Mouse (Mus musculus) frontal cortex, postnatal 25 days (tissue): ENCODE data around the gene Bdkrb1.
A peak's percentile ranks its signal among the peaks of the same experiment; 100 is the strongest.

Experiments
- DNase-seq, 2 experiments: peaks; one replicate each; pipeline ENCODE4 v3.0.0; 2022; ENCODE audit warnings: low spot score in 2 of 2

Bdkrb1 gene

DNA sequence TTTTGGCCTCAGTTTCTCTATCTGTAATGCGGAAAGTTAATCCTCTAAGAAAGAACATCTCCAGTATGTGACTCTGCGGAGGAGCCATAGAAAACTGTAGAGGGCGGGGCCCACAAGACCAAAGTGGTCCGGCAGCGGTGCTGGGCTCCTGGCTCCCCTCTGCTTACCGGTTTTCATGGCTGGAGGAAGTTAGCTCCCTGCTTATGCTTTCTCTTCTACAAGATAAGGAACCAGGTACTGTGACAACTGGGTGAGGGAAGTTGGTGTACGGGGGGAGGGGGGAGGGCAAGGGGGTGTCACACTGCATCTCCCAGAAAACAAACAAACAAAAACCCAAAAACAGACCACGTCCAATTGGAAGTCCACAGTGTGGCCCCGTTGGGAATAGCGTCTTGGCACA lies 4.4 kb upstream of the Bdkrb1 start:
- DNase-seq, result no peak

DNA sequence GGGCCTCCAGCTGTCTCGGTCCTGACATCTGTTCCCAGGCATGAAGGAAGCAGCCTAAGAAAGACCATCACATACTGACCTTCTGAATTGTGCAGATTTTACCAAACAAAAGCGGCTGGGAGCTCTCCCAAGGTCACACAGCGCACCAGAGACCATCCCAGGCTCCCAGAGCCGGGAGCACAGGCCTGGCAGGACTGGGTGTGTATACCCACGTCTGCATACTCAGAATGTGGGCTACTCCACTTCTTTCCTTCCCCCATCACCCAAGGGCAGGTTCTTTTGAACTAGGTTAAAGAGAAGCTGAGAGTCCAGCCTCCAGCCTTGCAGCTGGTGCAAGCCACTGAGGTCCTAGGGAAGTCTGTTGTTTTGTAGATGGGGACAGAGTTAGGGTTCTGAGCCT lies 3.8 kb upstream of the Bdkrb1 start:
- no peak for DNase-seq

DNA sequence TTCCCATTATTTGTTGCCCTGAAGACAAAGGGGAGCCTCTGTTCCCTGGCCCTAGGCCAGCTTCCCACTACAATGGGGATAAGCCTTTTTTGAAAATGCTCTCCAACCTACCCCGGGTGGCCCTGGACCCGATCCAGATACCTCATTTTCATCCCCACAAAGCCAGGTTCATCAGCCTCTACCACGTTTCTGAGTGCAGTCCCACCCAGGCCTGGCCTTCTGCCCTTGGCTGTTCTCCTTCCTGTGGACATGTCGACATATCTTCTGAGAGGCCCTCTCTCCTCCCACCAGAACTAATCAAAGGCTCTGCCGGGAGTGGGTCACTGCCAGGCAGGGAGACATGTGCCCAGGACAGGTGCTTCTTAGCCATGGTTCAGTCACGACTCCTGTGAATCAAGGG lies 1.3 kb upstream of the Bdkrb1 start:
- no peak for DNase-seq

DNA sequence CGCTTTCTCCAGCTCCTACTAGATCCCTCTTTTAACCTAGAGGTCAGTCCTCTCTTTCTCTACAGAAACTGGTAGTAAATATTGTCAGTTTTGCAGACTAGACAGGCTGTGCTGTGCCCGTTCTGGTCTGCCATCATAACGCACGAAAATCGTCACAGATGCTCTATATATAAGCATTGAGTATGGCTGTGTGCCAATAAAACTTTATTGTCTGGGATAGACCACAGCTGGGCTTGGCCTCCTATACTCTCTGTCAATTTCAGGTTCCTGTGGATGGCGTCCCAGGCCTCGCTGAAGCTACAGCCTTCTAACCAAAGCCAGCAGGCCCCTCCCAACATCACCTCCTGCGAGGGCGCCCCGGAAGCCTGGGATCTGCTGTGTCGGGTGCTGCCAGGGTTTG lies 1.0 kb downstream of the Bdkrb1 start:
- no peak for DNase-seq

DNA sequence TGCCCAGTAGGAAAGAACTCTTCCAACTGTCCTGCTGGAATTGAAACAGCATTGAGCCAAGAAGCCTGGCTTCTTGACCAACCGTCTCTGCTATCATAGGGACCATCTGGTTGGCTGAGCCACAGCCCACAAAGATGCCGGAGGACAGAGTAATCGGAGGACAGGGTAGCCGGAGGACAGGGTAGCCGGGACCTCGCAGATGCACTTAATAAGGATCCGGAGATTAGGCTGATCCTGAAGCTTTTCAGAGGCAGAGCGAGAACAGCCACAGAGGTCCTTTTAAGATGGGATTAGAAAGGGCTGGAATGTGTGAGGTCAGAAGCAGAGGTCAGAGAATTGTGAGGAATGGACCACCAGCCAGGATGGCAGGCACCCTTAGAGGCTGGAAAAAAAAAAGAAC lies 2.3 kb downstream of the Bdkrb1 start:
- DNase-seq, result no peak

DNA sequence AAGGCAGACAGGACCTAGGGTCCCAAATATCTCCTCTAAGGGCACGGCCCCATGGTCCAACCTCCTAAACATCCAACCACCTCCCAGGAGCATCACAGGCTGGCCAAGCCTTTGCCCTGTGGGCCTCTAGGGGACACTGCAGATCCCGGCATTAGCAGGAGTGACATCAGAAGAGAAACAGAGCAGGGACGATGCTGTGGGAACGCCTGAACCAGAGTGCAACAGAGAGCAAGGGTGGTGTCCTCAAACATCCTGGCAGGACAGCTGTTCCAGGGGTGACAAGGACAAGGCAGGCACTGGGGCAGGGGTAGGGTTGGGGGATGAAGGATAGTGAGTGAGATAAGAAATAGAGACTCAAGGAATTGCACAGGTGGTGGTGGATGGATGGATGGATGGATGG lies 4.0 kb downstream of the Bdkrb1 start:
- DNase-seq, result no peak

DNA sequence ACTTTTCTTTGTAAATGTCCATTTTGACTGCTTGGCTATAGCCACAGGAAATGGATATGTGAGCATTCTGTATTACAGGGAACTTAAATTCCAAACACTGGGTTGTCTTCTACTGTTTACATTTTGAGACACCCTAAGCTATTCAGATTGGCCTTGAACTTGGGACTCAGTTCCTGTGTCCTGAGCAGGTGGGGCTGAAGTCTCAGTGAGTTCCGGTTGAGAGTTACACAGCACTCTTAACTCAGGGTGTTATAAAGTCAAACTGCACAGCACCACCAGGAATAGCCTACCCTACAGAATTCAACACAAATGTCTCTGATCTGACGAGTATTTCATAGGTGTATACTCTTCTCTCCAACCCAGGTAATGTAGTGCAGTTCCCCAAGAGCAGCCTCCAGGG lies 8.2 kb downstream of the Bdkrb1 start:
- DNase-seq, result no peak

DNA sequence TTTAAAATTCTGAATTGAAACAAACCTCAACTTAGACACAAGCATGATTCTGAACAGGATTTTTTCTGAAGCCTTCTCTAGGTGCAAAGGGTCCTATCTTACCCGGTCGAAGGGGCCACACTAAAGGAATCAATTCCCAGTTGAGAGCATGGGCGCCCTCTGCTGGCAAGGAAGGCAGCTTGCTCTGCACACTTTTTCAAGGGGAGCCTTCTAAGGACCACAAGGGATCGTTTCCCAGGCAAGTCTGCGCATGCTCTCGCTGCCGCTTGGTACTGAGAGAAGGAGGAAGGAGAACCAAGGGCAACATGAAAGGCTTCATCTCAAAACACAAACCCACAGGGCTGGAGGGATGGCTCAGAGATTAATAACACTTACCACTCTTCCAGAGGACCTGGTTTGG lies 8.9 kb downstream of the Bdkrb1 start:
- DNase-seq, result peak; percentile 40 to 51

DNA sequence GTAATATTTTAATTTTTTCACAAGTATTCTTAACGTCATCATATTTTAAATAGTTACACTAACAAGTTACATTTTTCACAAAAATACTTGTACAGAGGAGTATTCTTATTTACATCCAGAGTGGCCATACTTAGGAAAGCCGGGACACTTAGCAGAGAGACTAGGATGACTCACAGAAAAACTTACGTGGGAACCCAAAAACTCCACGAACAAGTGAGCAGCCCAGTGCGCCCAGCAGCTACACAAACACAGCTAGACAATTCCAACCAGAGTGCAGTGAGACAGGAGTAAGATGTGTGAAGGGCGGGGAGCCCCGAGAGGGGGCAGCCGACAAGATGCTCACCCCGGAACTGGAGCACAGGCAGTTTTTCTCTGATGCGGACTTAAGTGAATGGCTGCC lies 10.7 kb downstream of the Bdkrb1 start:
- no peak for DNase-seq

DNA sequence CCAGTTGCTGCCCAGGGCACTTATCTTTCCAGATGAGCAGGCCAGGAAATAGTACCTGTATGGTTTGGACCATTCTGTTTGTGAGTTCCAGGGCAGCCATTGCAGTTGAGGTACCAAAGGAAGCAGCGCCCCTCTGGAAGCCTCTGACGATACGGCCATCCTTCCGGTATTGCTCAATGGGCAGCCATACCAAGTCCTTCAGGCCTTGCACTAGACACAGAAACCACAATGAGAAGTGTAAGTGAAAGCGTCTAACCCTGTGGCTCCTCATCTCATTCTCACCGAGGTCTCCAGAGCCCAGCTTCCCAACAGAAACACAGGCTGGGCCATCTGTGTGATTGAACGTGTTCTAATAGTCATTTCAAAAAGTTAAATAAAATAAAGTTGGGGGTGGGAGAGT lies 19.2 kb downstream of the Bdkrb1 start:
- no peak for DNase-seq

DNA sequence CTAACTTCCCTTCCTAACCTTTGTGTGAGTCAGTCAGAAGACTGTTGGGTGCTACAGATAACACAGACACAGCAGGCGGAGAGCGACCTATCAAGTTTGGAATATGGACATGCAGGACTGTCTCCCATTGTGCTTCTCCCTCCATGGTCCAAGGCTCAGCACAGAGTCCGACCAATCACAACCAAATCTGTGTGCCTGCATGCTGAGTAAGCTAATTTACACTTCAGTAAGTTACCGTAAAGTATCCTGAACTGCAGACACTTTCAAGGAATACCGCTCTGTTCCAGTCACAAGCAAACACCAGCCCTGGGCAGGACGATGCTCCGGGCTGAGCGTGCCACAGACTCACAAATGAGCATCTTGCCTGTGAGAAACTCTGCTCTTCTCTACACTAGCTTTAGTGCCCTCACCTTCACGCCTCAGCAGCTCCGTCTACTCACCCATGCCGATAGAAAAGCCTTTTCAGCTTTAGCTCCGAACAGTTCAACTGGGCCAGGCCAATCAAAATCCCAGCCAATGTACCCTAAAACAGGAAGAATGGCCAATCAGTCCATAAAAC lies 20.2 kb downstream of the Bdkrb1 start:
- DNase-seq, result no peak

DNA sequence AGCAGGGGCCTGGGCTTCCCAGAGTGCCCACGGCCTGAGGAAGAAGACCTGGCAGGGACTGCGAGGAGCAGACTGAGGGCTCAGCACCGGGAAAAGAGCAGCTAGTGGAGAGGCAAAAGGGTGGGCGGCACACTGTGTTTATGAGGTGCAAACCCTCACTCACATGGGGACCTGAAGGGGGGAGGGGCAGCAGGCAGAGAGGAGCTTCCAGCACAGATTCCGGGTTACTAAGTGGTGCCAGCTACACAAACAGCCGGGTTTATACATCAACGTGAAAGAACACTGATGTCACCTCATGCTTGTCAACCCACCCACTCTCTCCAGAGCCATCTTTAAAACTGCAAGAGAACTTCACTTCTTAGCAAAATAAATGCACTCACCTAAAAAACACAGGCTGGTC lies 22.9 kb downstream of the Bdkrb1 start:
- DNase-seq, result no peak

DNA sequence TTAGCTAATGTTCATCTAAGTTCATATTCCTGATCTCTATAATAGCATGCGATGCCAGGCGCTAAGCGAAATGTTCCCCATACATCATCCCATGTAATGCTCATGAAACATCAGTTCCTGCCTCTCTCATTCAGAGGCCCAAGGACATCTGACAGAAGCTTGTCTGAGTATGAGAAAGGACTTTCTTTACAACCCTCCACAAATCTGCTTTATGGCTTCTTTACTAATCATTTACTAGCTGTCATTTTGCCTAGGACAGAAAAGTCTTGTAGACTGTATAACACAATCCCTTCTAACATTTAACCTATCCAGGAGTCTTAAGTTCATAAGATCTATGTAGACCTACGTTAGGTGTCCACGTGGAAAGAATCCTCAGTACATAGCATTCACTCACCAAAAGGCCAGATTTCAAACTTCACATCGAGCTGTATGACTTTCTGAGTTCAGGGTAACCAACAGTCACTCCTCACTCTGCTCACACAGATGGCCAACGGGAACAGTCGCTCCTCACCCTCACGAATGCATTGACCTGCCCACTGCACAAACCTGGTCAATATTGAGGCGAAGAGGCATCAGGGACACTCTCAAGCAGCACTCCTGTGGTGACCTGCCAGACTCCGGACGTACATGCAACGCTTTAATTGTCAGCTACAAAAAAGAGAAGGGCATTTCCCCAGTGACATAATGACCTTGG lies 31.6 kb downstream of the Bdkrb1 start:
- no peak for DNase-seq

DNA sequence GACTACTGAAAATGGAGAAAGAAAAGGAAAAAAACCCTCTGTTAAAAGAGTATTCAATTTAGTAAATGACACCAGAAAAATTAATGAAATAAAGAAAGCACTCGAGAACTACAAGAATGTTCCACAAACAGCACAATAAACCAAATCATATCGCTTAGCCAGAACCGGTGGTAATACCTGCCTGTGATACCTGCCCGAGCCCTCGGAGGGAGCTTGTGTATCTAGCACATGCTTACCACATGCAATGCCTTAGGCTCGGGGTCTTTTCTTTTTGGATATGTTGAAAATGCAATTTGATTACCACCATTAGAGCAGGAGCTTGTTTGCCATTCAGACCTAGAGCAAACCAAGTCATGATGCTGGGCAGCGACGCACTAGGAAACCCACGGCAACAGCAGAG lies 33.7 kb downstream of the Bdkrb1 start:
- no peak for DNase-seq

DNA sequence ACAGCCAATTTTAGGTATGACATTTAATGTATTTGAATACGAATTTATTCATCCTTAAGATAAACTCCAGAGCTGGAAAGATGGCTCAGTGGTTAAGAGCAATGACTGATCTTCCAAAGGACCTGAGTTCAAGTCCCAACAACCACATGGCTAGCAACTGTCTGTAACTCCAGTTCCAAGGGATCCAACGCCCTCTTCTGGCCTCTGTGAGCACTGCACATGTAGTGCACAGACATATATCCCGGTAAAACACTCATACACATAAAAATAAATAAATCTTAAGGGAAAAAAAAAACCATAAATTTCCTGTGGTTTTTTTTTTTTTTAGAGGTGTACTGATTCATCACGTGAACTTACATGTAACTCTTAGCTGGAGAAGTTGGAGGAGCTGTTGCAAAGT lies 34.7 kb downstream of the Bdkrb1 start:
- no peak for DNase-seq

DNA sequence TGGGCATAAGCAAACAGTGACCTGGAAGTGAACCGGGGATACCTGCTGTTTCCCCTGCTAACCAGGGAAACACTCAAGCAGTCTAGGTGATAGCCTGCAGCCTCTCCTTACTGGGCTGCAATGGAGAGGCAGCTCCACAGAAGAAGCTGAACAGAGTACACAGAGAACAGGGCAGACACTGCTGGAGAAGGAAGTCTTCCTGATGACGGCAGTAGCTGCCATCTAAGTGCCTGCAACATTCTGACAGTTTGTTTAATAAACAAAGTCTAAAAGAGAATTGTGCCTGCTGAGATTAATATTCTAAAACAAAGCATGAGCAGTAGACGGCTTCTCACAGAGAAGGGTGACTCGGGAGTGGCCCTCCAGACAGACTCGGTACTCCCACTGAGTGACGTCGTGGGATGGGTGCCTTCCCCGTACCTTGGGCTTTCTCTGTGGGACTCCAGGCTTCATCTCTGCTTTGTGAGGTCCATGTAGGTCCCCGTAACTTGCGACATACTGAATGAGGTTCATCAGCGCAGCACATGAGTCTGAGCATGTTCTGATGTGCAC lies 40.0 kb downstream of the Bdkrb1 start:
- no peak for DNase-seq
